Mouse (Mus musculus) kidney, embryonic 15.5 days (tissue): ENCODE data around the gene Pnma5. TPM values are rescaled to one million over a fixed set of nuclear protein-coding genes. Genes with fewer than 3 reads are reported as not detected.

Source experiments
- microRNA counts: library from miRNA; unstranded; fragments of <30 nt; microRNA quantifications from one replicate; lab custom pipeline; 2016
- microRNA-seq: library from miRNA; unstranded; fragments of <30 nt; microRNA quantifications from one replicate; pipeline ENCODE4, GENCODE M21; 2016
- polyA plus RNA-seq: library from polyadenylated mRNA; unstranded; fragments of >200 nt; fragmentation: Nextera tagmentation; extraction: Ambion mirVana; gene quantifications from 2 replicates; pipeline ENCODE4 v1.2.1, GENCODE M21; 2015

Gene Pnma5
- polyA plus RNA-seq, 1 experiment from 2014 or later = 0.09 TPM

MicroRNAs within 50 kb of the gene (microRNA counts, 519-probe panel; counts per million panel counts)
- 2,011 counts per million, percentile 16 among the panel's probes with 10 or more counts for microRNA mmu-miR-2137 (lab: Ali Mortazavi, UCI)

Small RNA genes within 50 kb of the gene (microRNA-seq; reads per million reads assigned to microRNA genes)
- gene Mir2137 = 1.9 reads per million, percentile 9 among the genes with 10 or more reads in this experiment

Other genes starting within 250 kb of the Pnma5 start
- gene Gabrq, start 211.9 kb downstream of the Pnma5 start, polyA plus RNA-seq = 0.04 and 0.14 TPM in 2 replicates
- gene Cetn2, start 118.7 kb downstream of the Pnma5 start, polyA plus RNA-seq = 90.4 and 106 TPM in 2 replicates
- 27.2 and 28.8 TPM in 2 replicates for gene Nsdhl, start 118.5 kb downstream of the Pnma5 start, polyA plus RNA-seq
- 6.2 and 7.2 TPM in 2 replicates for gene Zfp185, start 49.8 kb downstream of the Pnma5 start, polyA plus RNA-seq
- 0.10 TPM in 1 of 2 replicates, not detected in the other for gene Pnma3, start 27.7 kb upstream of the Pnma5 start, polyA plus RNA-seq
- gene Xlr4a, start 45.4 kb upstream of the Pnma5 start, polyA plus RNA-seq = 0.36 and 1.4 TPM in 2 replicates
- 3.3 and 3.8 TPM in 2 replicates for gene Xlr3a, start 60.0 kb upstream of the Pnma5 start, polyA plus RNA-seq
- not detected in 2 replicates for gene Gm14685, start 79.9 kb upstream of the Pnma5 start, polyA plus RNA-seq
- not detected in 2 replicates for gene Xlr5b, start 111.7 kb upstream of the Pnma5 start, polyA plus RNA-seq
- not detected in 2 replicates for gene DXBay18, start 112.3 kb upstream of the Pnma5 start, polyA plus RNA-seq
- gene Spin2d, start 139.9 kb upstream of the Pnma5 start, polyA plus RNA-seq = not detected in 2 replicates
- 14.2 and 14.4 TPM in 2 replicates for gene Xlr3b, start 155.1 kb upstream of the Pnma5 start, polyA plus RNA-seq
- 0.81 and 1.00 TPM in 2 replicates for gene Xlr4b, start 177.2 kb upstream of the Pnma5 start, polyA plus RNA-seq
- gene F8a, start 191.2 kb upstream of the Pnma5 start, polyA plus RNA-seq = 9.5 and 11.3 TPM in 2 replicates
- gene Xlr4c, start 206.0 kb upstream of the Pnma5 start, polyA plus RNA-seq = 0.22 and 0.30 TPM in 2 replicates
- gene Xlr3c, start 228.3 kb upstream of the Pnma5 start, polyA plus RNA-seq = not detected in 2 replicates